12 mouse cellular contexts compared by ENCODE assay signal in genomic region chr14:21659155-21659554, GRCm38 (mm10). TPM values are rescaled to one million over a fixed set of nuclear protein-coding genes. Genes with fewer than 3 reads are reported as not detected.
DNase-seq lines count a peak whose midpoint lies in the region; ATAC-seq and TF ChIP-seq lines count a peak whose summit lies in the region.
"Had no signal": no experiment of that assay in that cellular context is flagged by ENCODE, and none has a peak within 500 bp of the region (broad histone marks: within the 10 kb centered on the region; RNA-seq: fewer than 3 reads in every experiment).

No protein-coding gene starts in this region.

- intact Hi-C loops in heart, postnatal 14 days (cut with DNase I) = loop anchor here (5.0 kb wide), 1 partner anchor 162 kb away; no protein-coding TSS in a partner anchor

- no peak overlapping the region for H3K9ac ChIP-seq in forebrain, embryonic 14.5 days (ENCODE audit: low read length)
- no peak overlapping the region for H3K9ac ChIP-seq in neural tube, embryonic 14.5 days (replicated peaks; ENCODE audit: low read depth, low read length)

- H3K4me2 ChIP-seq in forebrain, embryonic 14.5 days (ENCODE audit: low read length) = no peak overlapping the region
- no peak overlapping the region for H3K4me2 ChIP-seq in neural tube, embryonic 14.5 days (ENCODE audit: low read depth, low read length)

- no peaks in the 10 kb centered on the region for H3K4me1 ChIP-seq in forebrain, embryonic 14.5 days (ENCODE audit: control insufficient read depth, insufficient read depth, low read length)
- 0 out of 2 replicates have a peak, but pooled peaks cover 6% of the 10 kb centered on the region for H3K4me1 ChIP-seq in neural tube, embryonic 14.5 days (ENCODE audit: control insufficient read depth, insufficient read depth, low read length)

- 55% methylated on average over 13 of the region's 13 CpGs for WGBS in forebrain, embryonic 14.5 days
- WGBS in neural tube, embryonic 14.5 days = 60% methylated on average over 13 of the region's 13 CpGs

- ATAC-seq in forebrain, embryonic 14.5 days = peak; percentile 63
- peak; percentile 42 for ATAC-seq in neural tube, embryonic 14.5 days (ENCODE audit: low read depth)
- no peak for ATAC-seq in CD4-positive, CD25-positive, alpha-beta regulatory T cell, adult 4 months
- no peak for ATAC-seq in monocyte, adult 5-6 weeks (replicated peaks; ENCODE audit: insufficient number of reproducible peaks, low FRiP score, low TSS enrichment, poor library complexity, severe bottlenecking)

- H3K9me3 ChIP-seq in forebrain, embryonic 14.5 days (replicated peaks; ENCODE audit: control insufficient read depth, low read length) = no peaks in the 10 kb centered on the region
- no peaks in the 10 kb centered on the region for H3K9me3 ChIP-seq in neural tube, embryonic 14.5 days (ENCODE audit: control insufficient read depth, low read length)
- H3K9me3 ChIP-seq: G1E; megakaryocyte, embryonic 14.5 days had no signal

- H3K27ac ChIP-seq in layer of hippocampus, adult 2 months = no peak overlapping the region
- peak overlapping the region; percentile 29; the same call in 1 of the 2 replicates for H3K27ac ChIP-seq in forebrain, embryonic 14.5 days (ENCODE audit: low read depth, low read length)
- H3K27ac ChIP-seq in neural tube, embryonic 14.5 days (ENCODE audit: low read depth, low read length) = 0 out of 2 replicates have a peak overlapping the region, but pooled peaks have one; percentile 23

- TF ChIP-seq CTCF in layer of hippocampus, adult 2 months (conservative IDR thresholded peaks at IDR 0.05) = no peak

- peaks cover 41% of the 10 kb centered on the region for H3K36me3 ChIP-seq in forebrain, embryonic 14.5 days (ENCODE audit: control insufficient read depth, insufficient read depth, low read length)
- peaks cover 24% of the 10 kb centered on the region for H3K36me3 ChIP-seq in neural tube, embryonic 14.5 days (ENCODE audit: control insufficient read depth, insufficient read depth, low read length)

- no peak for DNase-seq in layer of hippocampus, adult 2 months (ENCODE audit: low spot score in 2 of 2)
- DNase-seq in layer of hippocampus, postnatal 10 days (ENCODE audit: low spot score in 2 of 2) = no peak
- peak; percentile 23 for DNase-seq in forebrain, embryonic 14.5 days (ENCODE audit: low spot score)
- peak; percentile 49 to 65 for DNase-seq in heart, postnatal 14 days
- DNase-seq in kidney, postnatal 10 days = no peak

- no peaks in the 10 kb centered on the region for H3K27me3 ChIP-seq in forebrain, embryonic 14.5 days (replicated peaks; ENCODE audit: control insufficient read depth, insufficient read depth, low read length)
- no peaks in the 10 kb centered on the region for H3K27me3 ChIP-seq in neural tube, embryonic 14.5 days (ENCODE audit: control insufficient read depth, insufficient read depth, low read length)

- H3K4me3 ChIP-seq in layer of hippocampus, adult 2 months = peak overlapping the region; percentile 27; the same call in 1 of the 2 replicates
- no peak overlapping the region for H3K4me3 ChIP-seq in forebrain, embryonic 14.5 days (ENCODE audit: low read depth, low read length)
- H3K4me3 ChIP-seq in neural tube, embryonic 14.5 days (ENCODE audit: low read depth, low read length) = no peak overlapping the region
- H3K4me3 ChIP-seq: erythroblast, embryonic 14.5 days; megakaryocyte, embryonic 14.5 days had no signal

RNA-seq across cellular contexts. Expression of gene Dupd1, which starts 55.2 kb away (rescaled TPM):
- under 1 TPM in 1 of 2 experiments, not detected in 1; 0.42 TPM for total RNA-seq in layer of hippocampus, adult 2 months (2021)
- total RNA-seq in layer of hippocampus, postnatal 10 days (2021) = under 1 TPM; 0.29 to 0.53 TPM
- not detected in 2 replicates for polyA plus RNA-seq in forebrain, embryonic 14.5 days (2014; fragmentation: Nextera tagmentation; extraction: Ambion mirVana)
- total RNA-seq in heart, postnatal 14 days (2021) = under 1 TPM in 1 of 2 experiments, not detected in 1; 0.26 TPM
- polyA plus RNA-seq in neural tube, embryonic 14.5 days (2014; fragmentation: Nextera tagmentation; extraction: Ambion mirVana) = 0.17 TPM in 1 of 2 replicates, not detected in the other
- not detected for polyA plus RNA-seq in CD4-positive, CD25-positive, alpha-beta regulatory T cell, adult 4 months (2017; shearing (Covaris generic))
- 0.58 TPM in 1 of 3 replicates, not detected in the others for total RNA-seq in monocyte, adult 5-6 weeks (2017)
- total RNA-seq: G1E had no signal
- polyA plus RNA-seq: G1E; large intestine, adult 2 months had no signal

Comparison
In these comparisons a context has a peak if more than half of its experiments do, and no peak if none do; other contexts are left out.
1. DNase-seq: peak in forebrain, embryonic 14.5 days (single experiment) and heart, postnatal 14 days (2 of 2); none in layer of hippocampus, adult 2 months (0 of 2), layer of hippocampus, postnatal 10 days (0 of 2) and kidney, postnatal 10 days (single experiment).
2. ATAC-seq: peak in forebrain, embryonic 14.5 days (single experiment) and neural tube, embryonic 14.5 days (single experiment); none in CD4-positive, CD25-positive, alpha-beta regulatory T cell, adult 4 months (single experiment) and monocyte, adult 5-6 weeks (single experiment).